Mouse (Mus musculus): ENCODE measurements around the gene Egfr. TPM values are rescaled to one million over a fixed set of nuclear protein-coding genes. Genes with fewer than 3 reads are reported as not detected.
A peak's percentile ranks its signal among the peaks of the same experiment; 100 is the strongest.

Egfr gene
- total RNA-seq, 4 experiments from 2014 or later: 7.5 to 11.6 (median 9.4) TPM

GRCm38 (mm10) chr11:16830531-16831227 is 78.7 kb downstream of the Egfr start:
- DNase-seq: peak; percentile 41

GRCm38 (mm10) chr11:16831974-16832464 is 80.0 kb downstream of the Egfr start:
- DNase-seq: no peak

GRCm38 (mm10) chr11:16838772-16839171 is 86.8 kb downstream of the Egfr start:
- no peak for DNase-seq

- no peak for DNase-seq
These were observed 90.9 kb downstream of the Egfr start for GRCm38 (mm10) chr11:16842924-16843323.

- no peak for DNase-seq
These were observed 92.0 kb downstream of the Egfr start for GRCm38 (mm10) chr11:16843889-16844568.

GRCm38 (mm10) chr11:16848881-16849280 is 96.9 kb downstream of the Egfr start:
- DNase-seq: no peak

- DNase-seq: no peak
These were observed 99.4 kb downstream of the Egfr start for GRCm38 (mm10) chr11:16851361-16851760.

- DNase-seq: no peak
These were observed 102.1 kb downstream of the Egfr start for GRCm38 (mm10) chr11:16854111-16854510.

- no peak for DNase-seq
These were observed 105.3 kb downstream of the Egfr start for GRCm38 (mm10) chr11:16857346-16857745.

- DNase-seq: no peak
These were observed 109.0 kb downstream of the Egfr start for GRCm38 (mm10) chr11:16861037-16861436.

- DNase-seq: no peak
These were observed 111.5 kb downstream of the Egfr start for GRCm38 (mm10) chr11:16863547-16863946.

GRCm38 (mm10) chr11:16864980-16865561 is 113.1 kb downstream of the Egfr start:
- no peak for DNase-seq

- no peak for DNase-seq
These were observed 116.0 kb downstream of the Egfr start for GRCm38 (mm10) chr11:16868051-16868450.

GRCm38 (mm10) chr11:16869506-16869905 is 117.5 kb downstream of the Egfr start:
- no peak for DNase-seq

- DNase-seq: no peak
These were observed 119.1 kb downstream of the Egfr start for GRCm38 (mm10) chr11:16871120-16871519.

- DNase-seq: peak; percentile 49
These were observed 125.8 kb downstream of the Egfr start for GRCm38 (mm10) chr11:16877676-16878378.

- DNase-seq: no peak
These were observed 129.9 kb downstream of the Egfr start for GRCm38 (mm10) chr11:16881932-16882331.

- no peak for DNase-seq
These were observed 134.1 kb downstream of the Egfr start for GRCm38 (mm10) chr11:16886152-16886551.

- DNase-seq: no peak
These were observed 136.1 kb downstream of the Egfr start for GRCm38 (mm10) chr11:16888086-16888485.

GRCm38 (mm10) chr11:16895441-16896356 is 143.7 kb downstream of the Egfr start:
- no peak for DNase-seq

GRCm38 (mm10) chr11:16897681-16898080 is 145.7 kb downstream of the Egfr start:
- DNase-seq: no peak

- DNase-seq: no peak
These were observed 148.2 kb downstream of the Egfr start for GRCm38 (mm10) chr11:16900182-16900581.

All from adrenal gland, adult 8-10 months (tissue).